Mouse (Mus musculus) lung, embryonic 14.5 days (tissue): ENCODE measurements around the gene Rnf151. TPM values are rescaled to one million over a fixed set of nuclear protein-coding genes. Genes with fewer than 3 reads are reported as not detected.
"Not testable (repeated sequence)": the region's sequence is repeated elsewhere in the genome, so short reads cannot be mapped to it uniquely, and the experiment has no call there.

ENCODE experiments used
- ATAC-seq: fragments of 200-750 bp; cut with Nextera tagmentation; 2 replicates; pipeline ENCODE4 v1.8.0; 2017; ENCODE audit warnings: mild to moderate bottlenecking, moderate TSS enrichment, moderate library complexity; ENCODE audit not compliant: insufficient read depth
- DNase-seq: peaks from one replicate; pipeline ENCODE4 v3.0.0-alpha.2; 2015
- H3K27ac ChIP-seq: fragments of 300-500 bp; sonication (generic); 2 replicates; pipeline ENCODE4 v1.5.1; 2014; ENCODE audit warnings: low read depth, mild to moderate bottlenecking, moderate library complexity
- H3K27me3 ChIP-seq: fragments of 300-500 bp; sonication (generic); 2 replicates; pipeline ENCODE4 v1.6.1; 2014; ENCODE audit warnings: low read length, control low read depth; ENCODE audit not compliant: insufficient read depth
- H3K36me3 ChIP-seq: fragments of 300-500 bp; sonication (generic); 2 replicates; pipeline ENCODE4 v1.6.1; 2014; ENCODE audit warnings: control low read depth; ENCODE audit not compliant: insufficient read depth
- H3K4me1 ChIP-seq: fragments of 300-500 bp; sonication (generic); 2 replicates; pipeline ENCODE4 v1.6.1; 2014; ENCODE audit warnings: antibody characterized with exemption, control low read depth; ENCODE audit not compliant: insufficient read depth
- H3K4me2 ChIP-seq: fragments of 300-500 bp; sonication (generic); 2 replicates; pipeline ENCODE4 v1.6.1; 2014; ENCODE audit warnings: mild to moderate bottlenecking
- H3K4me3 ChIP-seq: fragments of 300-500 bp; sonication (generic); 2 replicates; pipeline ENCODE4 v1.5.1; 2014; ENCODE audit warnings: low read depth, low read length
- H3K9ac ChIP-seq: fragments of 300-500 bp; sonication (generic); 2 replicates; pipeline ENCODE4 v1.6.1; 2014
- H3K9me3 ChIP-seq: fragments of 300-500 bp; sonication (generic); 2 replicates; pipeline ENCODE4 v1.6.1; 2016; ENCODE audit warnings: low read depth, low read length, control low read depth
- CTCF ChIP-seq: IDR thresholded peaks from 2 replicates; pipeline ENCODE4 v1.5.1; 2016; ENCODE audit warnings: antibody characterized with exemption, low read depth
- WGBS: fragments of 180-500 bp; shearing (Covaris S2); extraction: QIAGEN DNeasy Blood & Tissue Kit; methylation state at CpG from one replicate; pipeline ENCODE4 v1.1.7; 2014; 5-methylcytosine and 5-hydroxymethylcytosine counted together
- polyA plus RNA-seq: library from polyadenylated mRNA; unstranded; fragments of >200 nt; fragmentation: Nextera tagmentation; extraction: Ambion mirVana; gene quantifications from 2 replicates; pipeline ENCODE4 v1.2.1, GENCODE M21; 2014

Rnf151 gene
- polyA plus RNA-seq, 1 experiment from 2014 or later = 0.71 TPM

DNA sequence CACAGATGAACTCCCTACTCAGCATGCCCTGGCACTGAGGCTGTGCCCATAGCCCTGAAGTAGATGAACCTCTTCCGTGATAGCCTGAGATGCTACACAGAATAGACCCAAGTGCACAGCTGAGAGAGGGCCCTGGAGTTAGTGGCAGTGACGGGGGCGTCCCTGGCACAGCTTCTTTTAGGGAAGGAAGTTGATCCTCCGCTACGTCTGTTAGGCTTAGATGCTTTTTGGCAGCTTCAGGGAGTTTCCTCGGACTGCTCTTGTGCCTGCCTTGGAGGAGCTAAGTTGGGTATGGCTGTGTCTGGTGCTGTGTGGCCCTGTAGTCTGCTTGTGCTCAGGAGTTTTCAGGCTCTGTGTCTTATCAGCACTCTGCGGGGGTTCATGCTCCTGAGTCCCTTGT lies 43.6 kb downstream of the Rnf151 start:
- DNase-seq (no peak), ATAC-seq (no peak)
- peaks cover 17% of the 10 kb centered on the region for H3K4me1 ChIP-seq
- no peak overlapping the region for H3K9ac ChIP-seq
- no peak overlapping the region for H3K4me3 ChIP-seq
- no peak overlapping the region for H3K4me2 ChIP-seq
- no peak for TF ChIP-seq CTCF
- H3K27ac ChIP-seq = no peak overlapping the region
- peaks cover 32% of the 10 kb centered on the region for H3K36me3 ChIP-seq
- 80% methylated on average over 7 of the region's 7 CpGs for WGBS
- H3K9me3 ChIP-seq = no peaks in the 10 kb centered on the region
- H3K27me3 ChIP-seq = no peaks in the 10 kb centered on the region

DNA sequence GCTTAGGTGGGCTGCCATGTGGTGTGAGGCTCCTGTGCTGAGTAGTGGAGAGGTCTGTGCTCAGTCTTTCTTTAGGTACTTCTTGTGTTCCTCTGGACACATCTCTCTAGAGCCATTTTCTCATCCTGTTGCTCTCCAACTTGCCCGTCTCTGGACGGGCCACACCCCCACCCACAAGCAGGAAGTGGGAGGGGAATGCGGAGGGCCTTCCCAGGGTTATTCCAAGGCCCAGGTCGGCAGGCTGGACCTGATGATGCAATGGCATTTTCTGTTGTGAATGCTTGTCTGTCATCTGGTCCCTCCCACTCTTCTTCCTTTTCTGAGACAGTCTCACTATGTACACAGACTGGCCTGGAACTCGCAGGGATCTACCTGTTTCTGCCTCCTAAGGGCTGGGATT lies 45.7 kb downstream of the Rnf151 start:
- Histone ChIP-seq H3K27me3 (no peaks in the 10 kb centered on the region), H3K4me2 (peak overlapping the region; percentile 95), H3K27ac (no peak overlapping the region), H3K9ac (0 out of 2 replicates have a peak overlapping the region, but pooled peaks have one; percentile 16), H3K4me1 (peaks cover 23% of the 10 kb centered on the region), H3K9me3 (no peaks in the 10 kb centered on the region), H3K36me3 (peaks cover 10% of the 10 kb centered on the region), H3K4me3 (no peak overlapping the region)
- no peak for TF ChIP-seq CTCF
- peak; percentile 71 for DNase-seq
- ATAC-seq = no peak
- WGBS = 16% methylated on average over 5 of the region's 5 CpGs

DNA sequence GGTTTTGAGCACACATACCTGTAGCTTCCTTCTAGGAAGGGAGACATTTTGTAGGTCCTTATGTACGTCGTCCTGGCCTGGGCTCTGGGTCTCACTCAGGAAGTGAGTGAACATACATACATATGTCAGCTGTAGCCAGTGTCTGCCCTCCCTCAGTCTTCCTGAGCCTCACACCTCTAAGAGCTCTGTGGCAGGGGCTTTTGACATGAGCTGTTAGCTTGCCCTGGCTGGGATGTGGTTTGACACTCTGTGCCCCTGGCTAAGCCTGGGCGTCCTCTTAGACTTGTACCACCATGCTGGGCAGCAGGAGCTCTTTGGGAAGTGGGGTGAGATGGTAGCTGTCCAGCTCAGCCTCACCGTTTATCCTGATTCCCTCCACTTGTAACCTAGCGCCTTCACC lies 46.5 kb downstream of the Rnf151 start:
- H3K27ac ChIP-seq = no peak overlapping the region
- peaks cover 23% of the 10 kb centered on the region for H3K4me1 ChIP-seq
- 49% methylated on average over 5 of the region's 5 CpGs for WGBS
- peaks cover 3% of the 10 kb centered on the region; the same call in 1 of the 2 replicates for H3K36me3 ChIP-seq
- no peaks in the 10 kb centered on the region for H3K27me3 ChIP-seq
- DNase-seq (no peak), ATAC-seq (no peak)
- TF ChIP-seq CTCF = no peak
- H3K9ac ChIP-seq = no peak overlapping the region
- no peak overlapping the region for H3K4me3 ChIP-seq
- H3K4me2 ChIP-seq = peak overlapping the region; percentile 95
- H3K9me3 ChIP-seq = no peaks in the 10 kb centered on the region

DNA sequence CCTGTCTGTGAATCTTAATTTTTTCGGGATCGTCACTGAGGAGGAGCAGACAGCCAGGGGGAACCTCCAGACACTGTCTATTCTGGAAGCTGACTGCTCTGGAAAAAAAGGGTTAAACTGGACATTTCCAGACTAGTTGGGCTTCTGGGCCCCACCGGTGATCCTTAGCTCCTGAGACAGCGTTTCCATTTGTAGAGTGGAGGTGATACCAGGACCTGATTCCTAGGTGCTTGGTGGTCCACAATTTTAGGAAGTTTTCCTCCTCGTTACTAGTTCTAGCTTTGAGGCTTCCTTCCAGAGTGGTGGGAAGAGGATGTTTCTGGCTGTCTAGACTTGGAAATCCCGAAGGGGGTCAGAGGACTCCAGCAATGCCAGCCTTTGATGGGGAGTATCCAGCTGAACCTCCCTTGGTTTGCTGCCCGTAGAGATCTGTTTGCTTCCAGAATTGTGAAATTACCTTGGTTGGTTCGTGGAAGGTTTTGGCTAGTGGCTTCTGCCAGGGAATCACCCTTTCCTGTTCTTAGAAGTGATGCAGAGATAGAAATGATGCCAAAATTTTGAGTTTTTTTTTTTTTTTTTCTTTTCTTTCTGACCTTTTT lies 47.5 kb downstream of the Rnf151 start:
- 6% methylated on average over 8 of the region's 8 CpGs for WGBS
- peaks cover 3% of the 10 kb centered on the region; the same call in 1 of the 2 replicates for H3K36me3 ChIP-seq
- no peak for TF ChIP-seq CTCF
- peak overlapping the region; percentile 97 for H3K9ac ChIP-seq
- no peaks in the 10 kb centered on the region for H3K9me3 ChIP-seq
- ATAC-seq = no peak
- H3K27me3 ChIP-seq = no peaks in the 10 kb centered on the region
- H3K4me2 ChIP-seq = peak overlapping the region; percentile 95
- peak overlapping the region; percentile 84 for H3K27ac ChIP-seq
- H3K4me1 ChIP-seq = peaks cover 23% of the 10 kb centered on the region
- peak overlapping the region; percentile 100 for H3K4me3 ChIP-seq
- no peak for DNase-seq

DNA sequence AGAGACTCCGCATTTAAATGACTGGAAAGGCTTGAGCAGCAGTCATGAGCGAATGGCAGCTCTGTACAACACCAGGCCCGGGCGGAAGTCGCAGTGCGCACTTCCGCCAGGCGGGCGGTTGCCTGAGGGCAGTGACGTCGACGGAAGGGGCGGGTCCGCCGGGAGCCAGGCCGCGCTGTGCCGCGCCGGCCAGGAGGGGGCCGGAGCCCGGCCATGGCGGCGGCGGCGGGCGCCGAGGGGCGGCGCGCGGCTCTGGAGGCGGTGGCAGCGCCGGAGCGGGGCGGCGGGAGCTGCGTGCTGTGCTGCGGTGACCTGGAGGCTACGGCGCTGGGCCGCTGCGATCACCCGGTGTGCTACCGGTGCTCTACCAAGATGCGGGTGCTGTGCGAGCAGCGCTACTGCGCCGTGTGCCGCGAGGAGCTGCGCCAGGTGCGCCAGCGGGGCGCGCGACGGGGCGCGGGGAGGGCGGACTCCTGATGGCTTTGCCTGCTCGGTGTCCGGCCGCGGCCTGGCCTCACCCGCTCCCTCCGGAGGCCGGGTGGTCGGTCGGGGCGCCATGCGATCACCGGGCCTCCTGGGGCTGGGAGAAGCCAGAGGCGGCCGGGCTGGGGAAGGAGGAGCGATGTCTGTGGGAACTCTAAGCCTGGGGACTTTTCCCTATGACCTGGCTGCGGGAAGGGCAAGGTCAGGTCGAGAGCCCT lies 48.2 kb downstream of the Rnf151 start, which contains the start of gene Zfp598:
Gene Zfp598 (plus strand): TSS at position 143 of the 701 bp plus-strand sequence.
- Histone ChIP-seq H3K4me1 (peaks cover 23% of the 10 kb centered on the region), H3K36me3 (peaks cover 3% of the 10 kb centered on the region; the same call in 1 of the 2 replicates), H3K27me3 (no peaks in the 10 kb centered on the region), H3K27ac (peak within 1 kb of the TSS; percentile 84), H3K4me2 (peak within 1 kb of the TSS; percentile 95), H3K9me3 (no peaks in the 10 kb centered on the region), H3K4me3 (peak within 1 kb of the TSS; percentile 100), H3K9ac (peak within 1 kb of the TSS; percentile 97)
- DNase-seq = peak; percentile 98
- TF ChIP-seq CTCF = peak; percentile 14; the same call in 1 of the 2 replicates
- WGBS = under 1% methylated on average over 79 of the region's 80 CpGs
- peak; percentile 99 for ATAC-seq

DNA sequence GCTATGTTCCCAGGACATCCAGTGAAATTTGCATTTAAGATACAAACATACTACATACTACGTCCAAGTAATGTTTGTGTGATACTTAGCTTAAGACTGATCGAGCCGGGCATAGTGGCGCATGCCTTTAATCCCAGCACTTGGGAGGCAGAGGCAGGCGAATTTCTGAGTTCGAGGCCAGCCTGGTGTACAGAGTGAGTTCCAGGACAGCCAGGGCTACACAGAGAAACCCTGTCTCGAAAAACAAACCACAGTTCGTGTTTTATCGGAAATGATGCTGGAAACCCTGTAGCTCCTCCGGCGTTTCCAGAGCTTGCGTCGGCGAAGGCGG lies 48.7 kb downstream of the Rnf151 start:
- H3K9ac ChIP-seq = peak overlapping the region; percentile 97
- not testable (repeated sequence) for H3K9me3 ChIP-seq, H3K27me3 ChIP-seq, DNase-seq, H3K36me3 ChIP-seq
- peak overlapping the region; percentile 95 for H3K4me2 ChIP-seq
- H3K4me3 ChIP-seq = peak overlapping the region; percentile 100
- H3K4me1 ChIP-seq = peaks cover 23% of the 10 kb centered on the region
- H3K27ac ChIP-seq = peak overlapping the region; percentile 84; the same call in 1 of the 2 replicates
- 7% methylated on average over 15 of the region's 15 CpGs for WGBS
- ATAC-seq = peak; percentile 24

DNA sequence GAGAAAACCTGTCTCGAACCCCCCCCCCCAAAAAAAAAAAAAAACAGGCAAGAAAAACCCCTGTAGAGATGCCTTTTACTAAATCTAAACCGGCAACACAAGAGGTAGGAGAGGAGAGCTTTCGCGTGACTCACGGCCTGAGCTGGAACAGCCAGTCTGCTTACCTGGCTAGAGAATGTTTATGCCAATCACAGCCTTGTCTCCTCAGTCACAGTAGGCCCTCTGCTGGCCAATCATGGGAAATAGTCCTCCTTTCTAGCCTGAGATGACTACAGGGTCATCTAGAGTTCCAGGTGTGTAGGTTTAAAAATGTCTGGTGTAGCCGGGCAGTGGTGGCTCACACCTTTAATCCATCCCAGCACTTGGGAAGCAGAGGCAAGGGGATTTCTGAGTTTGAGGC lies 50.4 kb downstream of the Rnf151 start:
- peak; percentile 71 for DNase-seq
- Histone ChIP-seq H3K27me3 (no peaks in the 10 kb centered on the region), H3K4me2 (no peak overlapping the region), H3K4me3 (no peak overlapping the region), H3K4me1 (peaks cover 22% of the 10 kb centered on the region), H3K27ac (no peak overlapping the region), H3K36me3 (no peaks in the 10 kb centered on the region), H3K9ac (no peak overlapping the region), H3K9me3 (no peaks in the 10 kb centered on the region)
- 21% methylated on average over 6 of the region's 6 CpGs for WGBS
- no peak for ATAC-seq
- peak; percentile 79 for TF ChIP-seq CTCF

DNA sequence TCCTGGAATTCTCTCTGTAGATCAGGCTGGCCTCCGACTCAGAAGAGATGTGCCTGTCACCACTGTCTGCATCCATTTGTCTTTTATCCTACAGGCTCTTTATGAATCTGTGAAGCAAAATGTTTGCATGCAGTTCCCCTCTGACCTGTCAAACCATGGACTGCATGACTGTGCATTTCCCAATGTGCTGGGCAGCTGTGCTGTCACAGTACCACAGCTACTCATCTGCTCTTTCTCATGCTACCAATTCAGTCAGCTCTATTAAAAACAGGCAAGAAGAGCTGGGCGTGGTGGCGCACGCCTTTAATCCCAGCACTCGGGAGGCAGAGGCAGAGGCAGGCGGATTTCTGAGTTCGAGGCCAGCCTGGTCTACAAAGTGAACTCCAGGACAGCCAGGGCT lies 50.9 kb downstream of the Rnf151 start:
- not testable (repeated sequence) for H3K9ac ChIP-seq, H3K4me2 ChIP-seq, H3K27ac ChIP-seq, ATAC-seq, H3K27me3 ChIP-seq, DNase-seq, H3K36me3 ChIP-seq, H3K4me3 ChIP-seq, H3K9me3 ChIP-seq
- 66% methylated on average over 7 of the region's 7 CpGs for WGBS
- peaks cover 18% of the 10 kb centered on the region for H3K4me1 ChIP-seq
